Mouse (Mus musculus) heart, embryonic 12.5 days (tissue): Measurements from ENCODE around the gene Ctdsp2. TPM values are rescaled to one million over a fixed set of nuclear protein-coding genes. Genes with fewer than 3 reads are reported as not detected.

Source experiments
- ATAC-seq: fragments of 200-750 bp; cut with Nextera tagmentation; 2 replicates; pipeline ENCODE4 v1.8.0; 2017; ENCODE audit warnings: moderate TSS enrichment, moderate library complexity; ENCODE audit not compliant: insufficient number of reproducible peaks, low FRiP score
- H3K27ac ChIP-seq: fragments of 300-500 bp; sonication (generic); 2 replicates; pipeline ENCODE4 v1.5.1; 2016; ENCODE audit warnings: mild to moderate bottlenecking, moderate library complexity; ENCODE audit not compliant: poor library complexity, severe bottlenecking
- H3K27me3 ChIP-seq: fragments of 300-500 bp; sonication (generic); replicated peaks from 2 replicates; pipeline ENCODE4 v1.6.1; 2016; ENCODE audit warnings: mild to moderate bottlenecking, moderate library complexity
- H3K36me3 ChIP-seq: fragments of 300-500 bp; sonication (generic); 2 replicates; pipeline ENCODE4 v1.6.1; 2016; ENCODE audit warnings: mild to moderate bottlenecking, moderate library complexity
- H3K4me1 ChIP-seq: fragments of 300-500 bp; sonication (generic); replicated peaks from 2 replicates; pipeline ENCODE4 v1.6.1; 2016; ENCODE audit warnings: mild to moderate bottlenecking
- H3K4me2 ChIP-seq: fragments of 300-500 bp; sonication (generic); 2 replicates; pipeline ENCODE4 v1.6.1; 2016; ENCODE audit warnings: mild to moderate bottlenecking, moderate library complexity
- H3K4me3 ChIP-seq: fragments of 300-500 bp; sonication (generic); 2 replicates; pipeline ENCODE4 v1.5.1; 2016; ENCODE audit warnings: mild to moderate bottlenecking
- H3K9ac ChIP-seq: fragments of 300-500 bp; sonication (generic); 2 replicates; pipeline ENCODE4 v1.6.1; 2016; ENCODE audit warnings: mild to moderate bottlenecking, moderate library complexity
- H3K9me3 ChIP-seq: fragments of 300-500 bp; sonication (generic); replicated peaks from 2 replicates; pipeline ENCODE4 v1.6.1; 2016; ENCODE audit warnings: mild to moderate bottlenecking, moderate library complexity
- WGBS: fragments of 180-500 bp; shearing (Covaris S2); methylation state at CpG from one replicate; pipeline ENCODE4 v1.1.7; 2016; 5-methylcytosine and 5-hydroxymethylcytosine counted together
- polyA plus RNA-seq: library from polyadenylated mRNA; unstranded; fragments of >200 nt; fragmentation: Nextera tagmentation; extraction: Ambion mirVana; gene quantifications from 2 replicates; pipeline ENCODE4 v1.2.1, GENCODE M21; 2016

The Ctdsp2 gene
- polyA plus RNA-seq, 1 experiment from 2014 or later = 54.0 TPM

- Histone ChIP-seq H3K36me3 (no peaks in the 10 kb centered on the region), H3K4me3 (no peak overlapping the region), H3K27ac (no peak overlapping the region), H3K9ac (no peak overlapping the region), H3K27me3 (no peaks in the 10 kb centered on the region), H3K4me1 (peaks cover 26% of the 10 kb centered on the region), H3K4me2 (no peak overlapping the region), H3K9me3 (peaks cover 16% of the 10 kb centered on the region; the same call in 1 of the 2 replicates)
- 88% methylated on average over 5 of the region's 5 CpGs for WGBS
- no peak for ATAC-seq
Observed at GRCm38 (mm10) chr10:126945531-126945930, 33.0 kb upstream of the Ctdsp2 start.

GRCm38 (mm10) chr10:126949824-126950223 lies 28.7 kb upstream of the Ctdsp2 start:
- Histone ChIP-seq H3K4me2 (no peak overlapping the region), H3K4me1 (peaks cover 27% of the 10 kb centered on the region), H3K4me3 (no peak overlapping the region), H3K27ac (peak overlapping the region; percentile 88), H3K27me3 (no peaks in the 10 kb centered on the region), H3K9me3 (peaks cover 16% of the 10 kb centered on the region; the same call in 1 of the 2 replicates), H3K9ac (no peak overlapping the region), H3K36me3 (no peaks in the 10 kb centered on the region)
- WGBS = 54% methylated on average over 5 of the region's 5 CpGs
- no peak for ATAC-seq

- Histone ChIP-seq H3K4me1 (peaks cover 31% of the 10 kb centered on the region), H3K4me3 (no peak overlapping the region), H3K27ac (peak overlapping the region; percentile 88), H3K9ac (no peak overlapping the region), H3K27me3 (no peaks in the 10 kb centered on the region), H3K36me3 (no peaks in the 10 kb centered on the region), H3K9me3 (peaks cover 14% of the 10 kb centered on the region; the same call in 1 of the 2 replicates), H3K4me2 (0 out of 2 replicates have a peak overlapping the region, but pooled peaks have one; percentile 6)
- ATAC-seq = peak; percentile 58; the same call in 1 of the 2 replicates
- 33% methylated on average over 4 of the region's 4 CpGs for WGBS
Observed at GRCm38 (mm10) chr10:126950572-126950971, 27.9 kb upstream of the Ctdsp2 start.

DNA sequence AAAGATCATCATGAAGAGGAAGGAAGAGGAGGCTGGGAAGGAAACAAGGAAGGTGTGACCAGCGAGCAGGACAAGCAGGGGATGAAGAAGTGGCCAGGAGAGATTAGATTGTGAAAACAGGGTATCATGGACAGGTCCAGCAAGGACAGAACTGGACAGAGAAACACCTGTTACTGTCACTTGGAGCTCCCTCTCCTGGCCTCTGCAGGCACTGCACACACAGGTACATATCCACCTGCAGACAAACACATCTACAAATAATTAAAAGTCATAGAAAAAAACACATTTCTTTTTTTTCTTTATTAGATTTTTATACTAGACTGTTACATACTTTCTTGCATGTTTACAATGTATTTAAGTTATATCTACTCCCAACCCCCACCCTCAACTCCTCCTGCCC lies 26.1 kb upstream of the Ctdsp2 start:
- no peak overlapping the region for H3K4me2 ChIP-seq
- H3K4me1 ChIP-seq = peaks cover 45% of the 10 kb centered on the region
- ATAC-seq = no peak
- no peaks in the 10 kb centered on the region for H3K27me3 ChIP-seq
- no peak overlapping the region for H3K9ac ChIP-seq
- no peaks in the 10 kb centered on the region for H3K9me3 ChIP-seq
- 89% methylated on average over 1 of the region's 1 CpGs for WGBS
- H3K27ac ChIP-seq = no peak overlapping the region
- H3K36me3 ChIP-seq = no peaks in the 10 kb centered on the region
- H3K4me3 ChIP-seq = no peak overlapping the region

DNA sequence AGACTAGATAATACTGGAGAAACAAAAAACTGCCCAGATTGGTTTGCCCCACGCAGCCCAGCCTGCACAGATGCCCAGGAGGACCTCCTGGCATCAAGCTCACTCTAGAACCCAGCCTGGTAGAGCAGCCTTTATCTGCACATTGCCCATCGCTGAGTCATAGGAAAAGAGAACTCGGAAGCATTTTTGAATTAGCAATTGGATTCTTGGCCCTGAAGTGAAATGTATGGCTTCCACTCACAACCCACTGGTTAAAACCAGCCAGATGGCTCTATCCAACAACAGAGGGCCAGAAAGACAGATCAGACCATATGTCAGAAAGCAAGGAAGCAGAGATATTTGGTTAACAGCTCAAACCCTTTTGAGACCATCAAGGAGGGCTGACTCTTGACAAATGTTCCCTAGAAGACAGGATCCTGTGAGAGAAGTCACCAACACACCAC lies 25.5 kb upstream of the Ctdsp2 start:
- peaks cover 52% of the 10 kb centered on the region for H3K4me1 ChIP-seq

GRCm38 (mm10) chr10:126956692-126957358 lies 21.7 kb upstream of the Ctdsp2 start:
- peak overlapping the region; percentile 52 for H3K4me2 ChIP-seq
- H3K4me1 ChIP-seq = peaks cover 31% of the 10 kb centered on the region
- H3K9me3 ChIP-seq = 0 out of 2 replicates have a peak, but pooled peaks cover 4% of the 10 kb centered on the region
- peak overlapping the region; percentile 54 for H3K9ac ChIP-seq
- ATAC-seq = no peak
- H3K36me3 ChIP-seq = no peaks in the 10 kb centered on the region
- no peak overlapping the region for H3K4me3 ChIP-seq
- WGBS = 16% methylated on average over 15 of the region's 15 CpGs
- peak overlapping the region; percentile 84 for H3K27ac ChIP-seq
- H3K27me3 ChIP-seq = no peaks in the 10 kb centered on the region

More for the DNA sequence above, 25.5 kb upstream of the Ctdsp2 start:
- Histone ChIP-seq H3K27ac (0 out of 2 replicates have a peak overlapping the region, but pooled peaks have one; percentile 6), H3K4me3 (no peak overlapping the region), H3K36me3 (no peaks in the 10 kb centered on the region), H3K27me3 (no peaks in the 10 kb centered on the region), H3K4me2 (no peak overlapping the region), H3K9me3 (no peaks in the 10 kb centered on the region), H3K9ac (no peak overlapping the region)
- ATAC-seq = no peak
- 74% methylated on average over 3 of the region's 3 CpGs for WGBS

- peak overlapping the region; percentile 52 for H3K4me2 ChIP-seq
- 0 out of 2 replicates have a peak, but pooled peaks cover 4% of the 10 kb centered on the region for H3K9me3 ChIP-seq
- WGBS = 3% methylated on average over 25 of the region's 25 CpGs
- H3K27me3 ChIP-seq = no peaks in the 10 kb centered on the region
- no peaks in the 10 kb centered on the region for H3K36me3 ChIP-seq
- H3K9ac ChIP-seq = peak overlapping the region; percentile 54
- ATAC-seq = peak; percentile 48; the same call in 1 of the 2 replicates
- H3K4me3 ChIP-seq = peak overlapping the region; percentile 1; the same call in 1 of the 2 replicates
- peaks cover 38% of the 10 kb centered on the region for H3K4me1 ChIP-seq
- peak overlapping the region; percentile 84 for H3K27ac ChIP-seq
Observed at GRCm38 (mm10) chr10:126957359-126958107, 21.0 kb upstream of the Ctdsp2 start.

GRCm38 (mm10) chr10:126960496-126960895 lies 18.0 kb upstream of the Ctdsp2 start:
- no peak for ATAC-seq
- no peaks in the 10 kb centered on the region for H3K27me3 ChIP-seq
- peaks cover 37% of the 10 kb centered on the region for H3K4me1 ChIP-seq
- H3K27ac ChIP-seq = no peak overlapping the region
- WGBS = 71% methylated on average over 8 of the region's 8 CpGs
- no peak overlapping the region for H3K4me3 ChIP-seq
- no peak overlapping the region for H3K9ac ChIP-seq
- H3K9me3 ChIP-seq = 0 out of 2 replicates have a peak, but pooled peaks cover 4% of the 10 kb centered on the region
- no peak overlapping the region for H3K4me2 ChIP-seq
- no peaks in the 10 kb centered on the region for H3K36me3 ChIP-seq

DNA sequence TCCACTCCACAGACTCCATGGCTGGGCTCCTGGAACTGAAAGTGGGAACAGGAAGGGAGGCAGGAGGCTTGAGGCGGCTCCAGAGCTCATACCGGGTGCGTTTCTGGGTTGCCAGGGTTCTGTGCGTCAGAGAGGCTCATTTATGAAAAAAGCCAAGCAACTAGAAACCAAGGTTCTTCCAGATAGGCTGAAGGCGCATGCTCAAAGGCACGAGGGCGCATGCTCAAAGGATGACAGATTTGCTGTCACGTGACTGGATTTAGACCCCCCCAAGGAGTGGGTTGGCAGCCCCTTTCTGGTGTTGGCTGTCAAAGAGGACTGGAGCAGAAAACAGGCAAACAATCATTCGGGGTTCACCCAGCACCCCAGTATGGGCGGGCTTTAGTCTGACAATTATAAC lies 16.8 kb upstream of the Ctdsp2 start:
- WGBS = 75% methylated on average over 10 of the region's 10 CpGs
- H3K4me2 ChIP-seq = peak overlapping the region; percentile 7; the same call in 1 of the 2 replicates
- peaks cover 30% of the 10 kb centered on the region for H3K4me1 ChIP-seq
- no peak overlapping the region for H3K4me3 ChIP-seq
- H3K27me3 ChIP-seq = no peaks in the 10 kb centered on the region
- no peaks in the 10 kb centered on the region for H3K36me3 ChIP-seq
- 0 out of 2 replicates have a peak, but pooled peaks cover 4% of the 10 kb centered on the region for H3K9me3 ChIP-seq
- H3K9ac ChIP-seq = no peak overlapping the region
- peak overlapping the region; percentile 50 for H3K27ac ChIP-seq
- no peak for ATAC-seq

- WGBS = 28% methylated on average over 15 of the region's 15 CpGs
- Histone ChIP-seq H3K27me3 (no peaks in the 10 kb centered on the region), H3K9ac (no peak overlapping the region), H3K4me2 (peak overlapping the region; percentile 7; the same call in 1 of the 2 replicates), H3K4me3 (no peak overlapping the region), H3K27ac (peak overlapping the region; percentile 50), H3K36me3 (no peaks in the 10 kb centered on the region), H3K4me1 (peaks cover 23% of the 10 kb centered on the region), H3K9me3 (0 out of 2 replicates have a peak, but pooled peaks cover 4% of the 10 kb centered on the region)
- peak; percentile 40; the same call in 1 of the 2 replicates for ATAC-seq
Observed at GRCm38 (mm10) chr10:126962271-126962965, 16.1 kb upstream of the Ctdsp2 start.
